Mouse (Mus musculus): ENCODE measurements around the gene Trpv4.

The Trpv4 gene

DNA sequence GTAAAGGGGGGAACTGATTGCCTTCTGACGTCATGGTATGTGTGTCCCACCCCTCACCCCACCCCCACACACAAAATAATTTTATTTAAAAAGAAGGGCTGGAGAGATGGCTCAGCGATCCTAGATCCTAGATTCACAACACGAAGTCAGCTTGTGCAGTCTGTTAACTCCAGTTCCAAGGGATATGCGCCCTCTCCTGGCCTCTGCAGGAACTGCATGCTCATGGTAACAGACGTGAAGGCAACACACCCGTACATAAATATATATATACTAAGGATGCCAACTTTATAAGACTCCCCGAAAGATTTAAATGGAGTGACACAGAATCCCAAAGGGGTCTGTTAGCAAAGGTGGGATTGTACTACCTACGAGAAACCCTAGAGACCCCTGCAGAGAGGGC lies 39.4 kb downstream of the Trpv4 start:
- peak; percentile 58 for DNase-seq (ENCODE audit: low spot score)

- no peak for DNase-seq (ENCODE audit: low spot score)
Observed at GRCm38 (mm10) chr5:114617809-114618208, 40.4 kb downstream of the Trpv4 start.

DNA sequence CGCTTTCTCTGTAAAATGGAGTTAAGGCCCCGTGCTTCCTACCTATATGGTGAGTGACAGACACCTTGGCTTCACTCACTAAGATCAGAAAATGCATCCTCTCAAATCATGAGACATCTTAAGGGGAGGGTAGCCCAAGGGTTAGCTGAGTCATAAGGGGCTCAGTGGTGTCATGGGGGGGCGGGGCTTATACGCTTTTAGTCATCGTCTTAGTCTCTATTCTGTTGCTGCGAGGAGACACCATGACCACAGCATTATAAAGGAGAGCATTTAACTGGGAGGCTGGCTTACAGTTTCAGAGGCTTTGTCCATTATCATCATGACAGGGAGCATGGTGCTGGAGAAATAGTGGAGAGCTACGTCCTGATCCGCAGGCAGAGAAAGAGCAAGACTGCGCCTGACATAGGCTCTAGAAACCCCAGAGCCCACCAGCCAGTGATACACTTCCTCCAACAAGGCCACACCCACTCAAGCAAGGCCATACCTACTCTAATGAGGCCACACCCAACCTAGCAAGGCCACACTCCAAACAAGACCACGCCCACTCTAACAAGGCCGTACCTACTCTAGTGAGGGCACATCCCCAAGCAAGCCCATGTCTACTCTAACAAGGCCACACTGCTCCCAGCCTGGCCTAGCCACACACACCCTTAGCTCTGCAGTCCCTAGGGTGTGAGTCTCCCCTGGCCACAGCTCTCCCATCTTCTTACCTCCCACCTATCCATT lies 41.7 kb downstream of the Trpv4 start:
- DNase-seq (ENCODE audit: low spot score), result no peak

GRCm38 (mm10) chr5:114614863-114615262 lies 43.4 kb downstream of the Trpv4 start:
- no peak for DNase-seq (ENCODE audit: low spot score)

- no peak for DNase-seq (ENCODE audit: low spot score)
Observed at GRCm38 (mm10) chr5:114611968-114612608, 46.1 kb downstream of the Trpv4 start.

GRCm38 (mm10) chr5:114611256-114611655 lies 47.0 kb downstream of the Trpv4 start:
- DNase-seq (ENCODE audit: low spot score), result no peak

DNA sequence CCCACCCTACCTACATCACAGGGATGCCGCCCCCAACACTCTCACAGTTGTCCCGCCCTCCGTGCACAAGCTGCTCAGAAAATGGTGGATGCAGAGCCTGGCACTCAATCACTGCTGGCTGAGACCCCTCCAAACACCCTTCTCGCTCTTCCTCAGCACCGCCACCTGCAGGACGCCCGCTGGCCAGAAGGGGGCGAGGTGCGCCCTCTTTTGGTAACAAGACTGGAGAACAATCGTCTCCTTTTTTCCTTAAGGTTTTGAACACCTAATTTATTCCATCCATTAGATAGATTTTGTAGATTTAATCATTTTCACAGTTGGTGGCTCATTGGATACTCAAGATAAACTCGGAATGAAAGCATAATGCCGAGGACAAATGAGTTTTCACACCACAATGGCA lies 49.7 kb downstream of the Trpv4 start:
- DNase-seq (ENCODE audit: low spot score), result peak; percentile 46

DNA sequence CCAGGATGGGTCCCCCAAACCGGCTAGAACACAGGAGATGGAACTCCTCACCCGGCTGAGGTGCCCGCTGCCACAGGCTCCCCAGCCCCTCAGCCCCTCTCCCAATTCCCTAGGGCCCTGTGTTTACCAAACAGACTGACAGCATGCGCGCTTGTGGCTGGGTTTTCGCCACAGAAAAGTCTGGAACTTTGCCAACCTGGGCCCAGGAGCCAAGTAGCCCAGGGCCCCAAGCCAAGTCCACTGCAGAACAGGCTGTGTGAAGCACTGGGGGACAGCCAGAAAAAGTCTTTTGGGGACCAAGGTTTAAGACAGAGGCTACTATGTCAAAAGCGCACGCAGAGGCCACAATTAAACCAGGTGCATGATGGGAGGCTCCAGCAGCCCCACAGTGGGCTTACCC lies 50.6 kb downstream of the Trpv4 start:
- DNase-seq (ENCODE audit: low spot score), result no peak

DNA sequence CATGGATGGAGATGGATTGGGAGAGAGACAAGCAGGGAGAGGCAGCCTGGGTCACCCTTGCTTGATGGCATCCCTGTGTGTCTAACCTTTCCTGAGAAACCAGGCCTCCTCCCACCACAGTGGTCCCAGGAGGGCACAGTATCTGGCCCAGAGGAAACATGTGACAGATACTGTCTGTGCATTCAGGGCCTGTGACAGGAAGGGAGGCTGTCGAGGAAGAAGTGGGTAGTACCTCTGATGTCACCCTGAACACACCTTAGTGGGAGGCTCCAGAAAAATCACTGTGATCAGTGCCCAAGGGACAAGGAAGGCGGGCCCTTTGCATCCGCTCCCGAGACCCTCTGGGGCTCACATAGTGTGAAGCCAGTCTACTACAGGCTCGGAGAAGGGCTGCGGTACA lies 52.2 kb downstream of the Trpv4 start:
- peak; percentile 26 for DNase-seq (ENCODE audit: low spot score)

DNA sequence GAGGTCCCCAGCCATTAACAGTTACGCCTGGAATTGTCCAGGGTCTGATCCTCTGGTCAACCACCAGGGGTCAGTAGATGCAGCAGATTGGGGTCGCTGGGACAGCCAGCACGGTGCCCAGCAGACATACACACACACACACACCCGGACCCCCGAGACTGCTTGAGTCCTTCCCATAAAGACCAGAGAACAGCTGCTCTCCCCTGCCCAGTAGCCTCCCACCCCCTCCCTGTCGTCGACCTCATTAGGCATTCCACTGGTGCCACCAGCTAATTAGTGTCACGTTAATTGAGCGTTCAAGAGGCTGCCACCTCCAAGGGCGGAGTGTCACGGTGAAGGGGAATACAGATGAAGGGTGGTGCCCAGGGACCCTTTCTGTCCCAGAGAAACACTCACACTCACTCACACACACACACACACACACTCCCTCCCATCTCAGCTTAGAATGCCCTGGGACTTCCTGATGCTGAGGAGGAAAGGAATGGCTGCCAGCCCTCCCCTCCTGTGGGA lies 53.4 kb downstream of the Trpv4 start:
- DNase-seq (ENCODE audit: low spot score), result no peak

DNA sequence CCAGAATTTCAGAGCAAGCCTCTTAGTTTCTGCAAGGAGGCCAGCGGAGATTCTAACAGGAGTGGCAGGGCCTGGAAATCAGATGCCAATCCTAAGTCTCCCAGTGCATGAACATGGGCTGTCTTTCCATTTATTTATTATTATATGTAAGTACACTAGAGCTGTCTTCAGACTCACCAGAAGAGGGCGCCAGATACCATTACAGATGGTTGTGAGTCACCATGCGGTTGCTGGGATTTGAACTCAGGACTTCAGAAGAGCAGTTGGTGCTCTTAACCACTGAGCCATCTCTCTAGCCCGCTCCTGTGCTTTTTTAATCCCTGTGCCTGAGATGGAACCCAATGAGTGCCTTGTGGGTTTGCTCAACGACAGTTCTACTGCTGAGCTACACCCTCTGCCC lies 54.2 kb downstream of the Trpv4 start:
- no peak for DNase-seq (ENCODE audit: low spot score)

DNA sequence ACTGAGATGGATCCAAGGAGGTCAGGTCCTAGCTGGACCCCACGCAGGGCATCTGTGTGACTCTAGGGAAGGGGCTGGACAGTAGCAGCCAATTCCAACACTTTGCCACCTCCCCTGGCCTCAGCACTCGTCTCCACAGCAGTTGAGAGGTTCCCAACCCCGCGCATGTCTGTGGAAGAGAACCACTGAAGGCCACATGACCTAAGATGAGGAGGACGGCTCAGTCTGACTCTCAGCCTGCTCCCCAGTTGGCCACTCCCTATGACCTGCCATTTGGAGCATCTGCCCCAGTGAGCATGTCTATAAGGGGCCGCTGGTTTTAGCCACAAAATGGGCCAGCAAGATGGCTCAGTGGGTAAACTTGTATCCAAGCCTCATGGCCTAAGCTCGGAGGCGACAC lies 56.2 kb downstream of the Trpv4 start:
- no peak for DNase-seq (ENCODE audit: low spot score)

DNA sequence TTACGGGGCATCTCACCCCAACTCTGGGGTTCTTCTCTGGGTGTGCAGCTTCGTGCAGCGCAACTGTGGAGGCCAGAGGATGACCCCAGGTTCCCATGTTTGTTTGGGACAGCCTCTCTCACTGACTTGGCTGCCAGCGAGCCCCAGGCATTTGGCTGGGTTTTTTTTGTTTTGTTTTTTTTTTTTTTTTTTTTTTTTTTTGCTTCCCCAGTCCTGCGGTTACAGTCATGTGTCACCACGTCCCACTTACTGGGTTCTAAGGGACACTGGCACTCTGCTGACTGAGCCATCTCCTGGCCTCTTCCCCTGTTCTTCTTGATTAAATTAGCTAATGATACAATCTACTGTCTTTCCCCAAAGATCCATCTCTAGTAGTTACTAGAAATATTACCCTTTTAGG lies 60.6 kb downstream of the Trpv4 start:
- DNase-seq (ENCODE audit: low spot score), result no peak

GRCm38 (mm10) chr5:114597222-114597621 lies 61.0 kb downstream of the Trpv4 start:
- no peak for DNase-seq (ENCODE audit: low spot score)

- DNase-seq (ENCODE audit: low spot score), result peak; percentile 37
Observed at GRCm38 (mm10) chr5:114596604-114597003, 61.6 kb downstream of the Trpv4 start.

- DNase-seq (ENCODE audit: low spot score), result no peak
Observed at GRCm38 (mm10) chr5:114594741-114595241, 63.4 kb downstream of the Trpv4 start.

DNA sequence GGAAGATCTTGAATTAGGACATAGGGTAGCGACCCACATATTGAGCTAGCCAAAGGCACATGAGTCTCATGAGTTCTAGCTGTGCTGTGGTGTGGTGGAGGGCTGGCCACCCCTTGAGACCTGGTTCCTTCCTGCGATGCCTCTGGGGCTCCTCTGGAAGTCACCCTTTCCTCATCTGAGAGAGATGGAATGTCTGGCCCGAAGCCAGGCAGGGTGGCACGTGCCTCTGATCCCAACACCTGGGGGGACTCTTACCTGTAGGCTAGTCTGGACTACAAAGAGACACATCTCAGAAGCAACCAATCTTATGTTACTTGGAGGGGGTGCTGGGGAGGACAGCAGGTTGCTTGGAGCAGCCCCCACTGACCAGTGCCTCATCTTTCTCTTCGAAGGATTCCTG lies 64.3 kb downstream of the Trpv4 start:
- DNase-seq (ENCODE audit: low spot score), result no peak

DNA sequence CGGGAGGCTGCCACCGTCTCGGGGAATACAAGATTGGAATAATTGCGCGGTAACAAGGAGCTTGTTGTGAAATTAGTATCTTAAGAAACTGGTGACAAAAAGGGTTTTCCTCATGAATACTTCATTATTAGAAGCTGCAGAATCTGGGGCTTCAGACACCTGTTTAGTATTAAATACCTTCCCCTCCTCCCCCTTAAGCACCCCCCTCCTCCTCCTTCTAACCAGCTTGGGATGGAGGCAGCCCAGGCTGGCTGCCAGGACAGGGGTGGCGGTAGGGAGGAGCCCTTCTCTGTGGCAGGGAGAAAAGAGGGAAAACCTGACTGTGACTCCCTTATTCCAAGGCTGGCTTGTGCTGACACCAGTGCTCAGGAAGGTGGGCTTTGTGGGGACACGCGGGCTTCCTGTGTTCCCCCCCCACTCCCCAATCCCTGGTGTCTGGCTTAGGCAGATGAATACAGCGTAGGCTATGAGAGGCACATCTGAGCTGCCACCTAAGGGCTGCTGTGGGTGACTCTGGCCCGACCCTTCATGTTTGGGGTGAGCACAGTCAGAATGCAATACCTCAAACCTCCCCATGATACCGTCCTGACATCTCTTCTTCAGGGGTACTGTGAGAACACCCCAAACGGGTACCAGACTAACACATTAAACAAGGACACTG lies 64.9 kb downstream of the Trpv4 start:
- no peak for DNase-seq (ENCODE audit: low spot score)

- DNase-seq (ENCODE audit: low spot score), result no peak
Observed at GRCm38 (mm10) chr5:114592463-114593160, 65.6 kb downstream of the Trpv4 start.

- DNase-seq (ENCODE audit: low spot score), result no peak
Observed at GRCm38 (mm10) chr5:114591151-114591561, 67.1 kb downstream of the Trpv4 start.

GRCm38 (mm10) chr5:114590043-114590913 lies 67.9 kb downstream of the Trpv4 start:
- no peak for DNase-seq (ENCODE audit: low spot score)

Data from spleen, adult 12 weeks (tissue).